Mouse (Mus musculus) MEL (cell line): ENCODE measurements around the gene Zmat5. TPM values are rescaled to one million over a fixed set of nuclear protein-coding genes. Genes with fewer than 3 reads are reported as not detected.

ENCODE experiments used
- DNase-seq: peaks from one replicate; pipeline ENCODE4 v3.0.0; 2011; ENCODE audit warnings: low read depth, low spot score
- H3K27ac ChIP-seq: 2 replicates; pipeline ENCODE4 v1.5.1; 2012; ENCODE audit warnings: low read depth, mild to moderate bottlenecking, control low read depth, low read length, moderate library complexity; ENCODE audit not compliant: control insufficient read depth
- H3K27me3 ChIP-seq, 2 experiments: fragments of 150-350 bp in 1 of 2; sonication (generic) in 1 of 2; 2 replicates each; pipeline ENCODE4 v1.6.1; 2012; ENCODE audit warnings: low read length in 2 of 2, mild to moderate bottlenecking in 2 of 2, improper control_type of control experiment in 1 of 2, moderate library complexity in 1 of 2; ENCODE audit not compliant: insufficient read depth in 2 of 2, control insufficient read depth in 1 of 2
- H3K36me3 ChIP-seq, 2 experiments: 2 replicates each; pipeline ENCODE4 v1.6.1; 2012 to 2014; ENCODE audit warnings: low read length in 2 of 2, improper control_type of control experiment in 1 of 2, inconsistent platforms in 1 of 2, mild to moderate bottlenecking in 1 of 2; ENCODE audit not compliant: insufficient read depth in 2 of 2, control insufficient read depth in 1 of 2
- H3K4me1 ChIP-seq, 2 experiments: fragments of 150-350 bp in 1 of 2; sonication (generic) in 1 of 2; 2 replicates each; pipeline ENCODE4 v1.6.1; 2012; ENCODE audit warnings: low read length in 2 of 2, improper control_type of control experiment in 1 of 2, mild to moderate bottlenecking in 1 of 2; ENCODE audit not compliant: insufficient read depth in 2 of 2, control insufficient read depth in 1 of 2
- H3K4me3 ChIP-seq, 2 experiments: fragments of 150-350 bp in 1 of 2; sonication (generic) in 1 of 2; 2 replicates each; pipeline ENCODE4 v1.5.1; 2012; ENCODE audit warnings: low read depth in 2 of 2, low read length in 2 of 2, mild to moderate bottlenecking in 2 of 2, moderate library complexity in 2 of 2, control low read depth in 1 of 2, improper control_type of control experiment in 1 of 2; ENCODE audit not compliant: control insufficient read depth in 1 of 2, insufficient read depth in 1 of 2
- H3K79me2 ChIP-seq: 2 replicates; pipeline ENCODE4 v1.6.1; 2012; ENCODE audit warnings: mild to moderate bottlenecking, low read length, moderate library complexity; ENCODE audit not compliant: control insufficient read depth, poor library complexity, insufficient read depth
- H3K9ac ChIP-seq: 2 replicates; pipeline ENCODE4 v1.6.1; 2012; ENCODE audit warnings: low read depth, mild to moderate bottlenecking, control low read depth, low read length, moderate library complexity; ENCODE audit not compliant: control insufficient read depth, poor library complexity, severe bottlenecking
- H3K9me3 ChIP-seq: fragments of 150-350 bp; sonication (generic); replicated peaks from 2 replicates; pipeline ENCODE4 v1.6.1; 2012; ENCODE audit warnings: mild to moderate bottlenecking, low read length, improper control_type of control experiment, moderate library complexity; ENCODE audit not compliant: insufficient read depth
- BHLHE40 ChIP-seq: IDR thresholded peaks from 2 replicates; pipeline ENCODE4 v1.6.1; 2012; ENCODE audit warnings: low read depth, mild to moderate bottlenecking, inconsistent platforms, low read length, improper control_type of control experiment, borderline replicate concordance
- CHD1 ChIP-seq: IDR thresholded peaks from 2 replicates; pipeline ENCODE4 v1.6.1; 2012; ENCODE audit warnings: low read depth, mild to moderate bottlenecking, inconsistent platforms, low read length, improper control_type of control experiment
- CHD2 ChIP-seq: IDR thresholded peaks from 2 replicates; pipeline ENCODE4 v1.6.1; 2011; ENCODE audit warnings: low read length, improper control_type of control experiment
- ELF1 ChIP-seq: IDR thresholded peaks from 2 replicates; pipeline ENCODE4 v1.6.1; 2014; ENCODE audit warnings: low read depth, mild to moderate bottlenecking, inconsistent platforms, low read length, improper control_type of control experiment, moderate library complexity
- EP300 ChIP-seq, 2 experiments: IDR thresholded peaks; 2 replicates each; pipeline ENCODE4 v1.6.1; 2011; ENCODE audit warnings: improper control_type of control experiment in 2 of 2, low read length in 2 of 2, low read depth in 1 of 2, mild to moderate bottlenecking in 1 of 2
- ETS1 ChIP-seq: IDR thresholded peaks from 2 replicates; pipeline ENCODE4 v1.6.1; 2012; ENCODE audit warnings: low read depth, mild to moderate bottlenecking, inconsistent platforms, low read length, improper control_type of control experiment, moderate library complexity
- GABPA ChIP-seq: IDR thresholded peaks from 2 replicates; pipeline ENCODE4 v1.6.1; 2012; ENCODE audit warnings: low read depth, mild to moderate bottlenecking, inconsistent platforms, low read length, improper control_type of control experiment, moderate library complexity
- GATA1 ChIP-seq: IDR thresholded peaks from 2 replicates; pipeline ENCODE4 v1.6.1; 2011; ENCODE audit warnings: low read depth, low read length, improper control_type of control experiment
- JUND ChIP-seq: IDR thresholded peaks from 2 replicates; pipeline ENCODE4 v1.6.1; 2011; ENCODE audit warnings: low read depth, mild to moderate bottlenecking, improper control_type of control experiment, low read length
- KAT2A ChIP-seq: conservative IDR thresholded peaks from 2 replicates; pipeline ENCODE4 v1.6.1; 2012; ENCODE audit warnings: low read depth, low read length, improper control_type of control experiment, inconsistent platforms
- MAFK ChIP-seq: IDR thresholded peaks from 2 replicates; pipeline ENCODE4 v1.6.1; 2011; ENCODE audit warnings: low read depth, mild to moderate bottlenecking, low read length, improper control_type of control experiment, borderline replicate concordance
- MAZ ChIP-seq: IDR thresholded peaks from 2 replicates; pipeline ENCODE4 v1.6.1; 2012; ENCODE audit warnings: low read depth, mild to moderate bottlenecking, inconsistent platforms, low read length, improper control_type of control experiment
- MEF2A ChIP-seq: IDR thresholded peaks from 2 replicates; pipeline ENCODE4 v1.6.1; 2014; ENCODE audit warnings: low read depth, mild to moderate bottlenecking, inconsistent platforms, low read length, improper control_type of control experiment; ENCODE audit not compliant: poor library complexity, insufficient replicate concordance, severe bottlenecking; ENCODE audit errors: extremely low read depth
- MYB ChIP-seq: IDR thresholded peaks from 2 replicates; pipeline ENCODE4 v1.6.1; 2011; ENCODE audit warnings: mild to moderate bottlenecking, low read depth, low read length, improper control_type of control experiment
- MYC ChIP-seq: IDR thresholded peaks from 2 replicates; pipeline ENCODE4 v1.6.1; 2011; ENCODE audit warnings: low read depth, mild to moderate bottlenecking, low read length, improper control_type of control experiment, moderate library complexity
- NELFE ChIP-seq: IDR thresholded peaks from 2 replicates; pipeline ENCODE4 v1.6.1; 2011; ENCODE audit warnings: low read depth, low read length, improper control_type of control experiment
- NRF1 ChIP-seq: IDR thresholded peaks from 2 replicates; pipeline ENCODE4 v1.6.1; 2014; ENCODE audit warnings: low read depth, mild to moderate bottlenecking, inconsistent platforms, low read length, improper control_type of control experiment, moderate library complexity; ENCODE audit not compliant: poor library complexity, insufficient read depth, severe bottlenecking
- POLR2A ChIP-seq, 2 experiments: IDR thresholded peaks; 2 replicates each; pipeline ENCODE4 v1.6.1; 2011 to 2012; ENCODE audit warnings: low read length in 2 of 2, mild to moderate bottlenecking in 2 of 2, control low read depth in 1 of 2, improper control_type of control experiment in 1 of 2, low read depth in 1 of 2, moderate library complexity in 1 of 2; ENCODE audit not compliant: control insufficient read depth in 1 of 2, insufficient read depth in 1 of 2, poor library complexity in 1 of 2
- POLR2AphosphoS2 ChIP-seq: IDR thresholded peaks from 2 replicates; pipeline ENCODE4 v1.6.1; 2011; ENCODE audit warnings: low read length, improper control_type of control experiment
- RAD21 ChIP-seq: IDR thresholded peaks from 2 replicates; pipeline ENCODE4 v1.6.1; 2011; ENCODE audit warnings: mild to moderate bottlenecking, low read depth, low read length, improper control_type of control experiment
- RCOR1 ChIP-seq: IDR thresholded peaks from 2 replicates; pipeline ENCODE4 v1.6.1; 2012; ENCODE audit warnings: low read depth, mild to moderate bottlenecking, inconsistent platforms, low read length, improper control_type of control experiment
- SMC3 ChIP-seq: IDR thresholded peaks from 2 replicates; pipeline ENCODE4 v1.6.1; 2011; ENCODE audit warnings: low read depth, low read length, improper control_type of control experiment
- UBTF ChIP-seq: IDR thresholded peaks from 2 replicates; pipeline ENCODE4 v1.6.1; 2012; ENCODE audit warnings: low read depth, mild to moderate bottlenecking, inconsistent platforms, low read length, improper control_type of control experiment, moderate library complexity, borderline replicate concordance; ENCODE audit not compliant: insufficient read depth
- USF2 ChIP-seq, 2 experiments: IDR thresholded peaks; 2 replicates each; pipeline ENCODE4 v1.6.1; 2011 to 2012; ENCODE audit warnings: improper control_type of control experiment in 2 of 2, low read length in 2 of 2, borderline replicate concordance in 1 of 2, inconsistent platforms in 1 of 2, low read depth in 1 of 2, mild to moderate bottlenecking in 1 of 2; ENCODE audit not compliant: insufficient read depth in 1 of 2
- ZC3H11A ChIP-seq: IDR thresholded peaks from 2 replicates; pipeline ENCODE4 v1.6.1; 2012; ENCODE audit warnings: low read depth, mild to moderate bottlenecking, inconsistent platforms, low read length, improper control_type of control experiment
- polyA plus RNA-seq, 2 experiments: library from polyadenylated mRNA; stranded (reverse) in 1 of 2; unstranded in 1 of 2; fragments of >175 nt in 1 of 2; fragments of >200 nt in 1 of 2; gene quantifications; 2 replicates each; pipeline versions ENCODE4 v1.2.1 to v1.2.4; 2012; ENCODE audit warnings: low replicate concordance in 2 of 2, low read depth in 1 of 2; ENCODE audit not compliant: insufficient read length in 2 of 2, insufficient read depth in 1 of 2, missing spikeins in 1 of 2
- total RNA-seq: library from RNA; depleted of rRNA; stranded (reverse); fragments of 300-350 nt; gene quantifications from 2 replicates; pipeline ENCODE4 v1.2.3, GENCODE M21; 2012

The Zmat5 gene
- total and polyA plus RNA-seq, 3 experiments = 36.9 to 39.3 TPM; not detected in 1

- Histone ChIP-seq H3K4me3 (no peak overlapping the region), H3K79me2 (no peaks in the 10 kb centered on the region), H3K36me3 (peaks cover 0 to 4% of the 10 kb centered on the region in 2 experiments; a peak in 1 of 4 replicates), H3K4me1 (peaks cover 2 to 7% of the 10 kb centered on the region in 2 experiments; a peak in 2 of 4 replicates), H3K27me3 (no peaks in the 10 kb centered on the region; a peak in 1 of 4 replicates), H3K9ac (no peak overlapping the region), H3K27ac (no peak overlapping the region), H3K9me3 (no peaks in the 10 kb centered on the region)
- no peak for DNase-seq
- no peak for TF ChIP-seq NELFE
- no peak for TF ChIP-seq CHD2
- TF ChIP-seq POLR2AphosphoS2 = no peak
- TF ChIP-seq MAZ = no peak
- TF ChIP-seq ELF1 = no peak
- TF ChIP-seq EP300 (IDR thresholded peaks at IDR 0.05; ENCODE audit: low read depth in 1 of 2, low read length in 2 of 2) = no peak
- no peak for TF ChIP-seq RAD21
- TF ChIP-seq MYC = no peak
- TF ChIP-seq POLR2A (IDR thresholded peaks at IDR 0.05; ENCODE audit: control insufficient read depth in 1 of 2, insufficient read depth in 1 of 2, low read depth in 1 of 2, low read length in 2 of 2, poor library complexity in 1 of 2) = no peak
- no peak for TF ChIP-seq BHLHE40
- no peak for TF ChIP-seq GATA1
- no peak for TF ChIP-seq NRF1
- TF ChIP-seq USF2 (IDR thresholded peaks at IDR 0.05; ENCODE audit: borderline replicate concordance in 1 of 2, insufficient read depth in 1 of 2, low read depth in 1 of 2, low read length in 2 of 2) = no peak
- TF ChIP-seq JUND = no peak
- TF ChIP-seq MEF2A = no peak
Observed at GRCm38 (mm10) chr11:4685071-4685470, 19.4 kb upstream of the Zmat5 start.

GRCm38 (mm10) chr11:4685510-4685909, 19.0 kb upstream of the Zmat5 start:
- H3K27ac ChIP-seq = no peak overlapping the region
- no peak for DNase-seq
- no peaks in the 10 kb centered on the region for H3K79me2 ChIP-seq
- TF ChIP-seq UBTF (no peak), NELFE (no peak), JUND (no peak), KAT2A (no peak), RCOR1 (no peak), MAFK (no peak), USF2 (IDR thresholded peaks at IDR 0.05; ENCODE audit: borderline replicate concordance in 1 of 2, insufficient read depth in 1 of 2, low read depth in 1 of 2, low read length in 2 of 2) (no peak), GABPA (no peak), NRF1 (no peak), EP300 (IDR thresholded peaks at IDR 0.05; ENCODE audit: low read depth in 1 of 2, low read length in 2 of 2) (no peak), BHLHE40 (no peak), CHD1 (no peak), RAD21 (no peak), MYB (no peak), MAZ (no peak), ZC3H11A (no peak), POLR2A (IDR thresholded peaks at IDR 0.05; ENCODE audit: control insufficient read depth in 1 of 2, insufficient read depth in 1 of 2, low read depth in 1 of 2, low read length in 2 of 2, poor library complexity in 1 of 2) (no peak), SMC3 (no peak), ETS1 (no peak)
- peaks cover 2 to 7% of the 10 kb centered on the region in 2 experiments; a peak in 2 of 4 replicates for H3K4me1 ChIP-seq
- no peaks in the 10 kb centered on the region; a peak in 1 of 4 replicates for H3K27me3 ChIP-seq
- H3K9me3 ChIP-seq = no peaks in the 10 kb centered on the region
- no peak overlapping the region for H3K9ac ChIP-seq
- no peak overlapping the region for H3K4me3 ChIP-seq
- peaks cover 0 to 4% of the 10 kb centered on the region in 2 experiments; a peak in 1 of 4 replicates for H3K36me3 ChIP-seq
